Mouse (Mus musculus) forelimb bud, embryonic 11.5 days (tissue): ENCODE data around the gene Ramp2.

ENCODE experiments used
- DNase-seq: peaks from one replicate; pipeline ENCODE4 v3.0.0-alpha.2; 2012; ENCODE audit warnings: low read depth, low spot score

Ramp2 gene

GRCm38 (mm10) chr11:101265906-101266305 is 20.1 kb downstream of the Ramp2 start:
- no peak for DNase-seq

GRCm38 (mm10) chr11:101269577-101270116 is 23.8 kb downstream of the Ramp2 start:
- no peak for DNase-seq

- no peak for DNase-seq
Observed at GRCm38 (mm10) chr11:101272446-101272845, 26.6 kb downstream of the Ramp2 start.

- DNase-seq, result no peak
Observed at GRCm38 (mm10) chr11:101275309-101275708, 29.5 kb downstream of the Ramp2 start.

GRCm38 (mm10) chr11:101276319-101277070 is 30.7 kb downstream of the Ramp2 start:
- no peak for DNase-seq

GRCm38 (mm10) chr11:101277381-101278222 is 31.8 kb downstream of the Ramp2 start:
- no peak for DNase-seq

- peak; percentile 93 for DNase-seq
Observed at GRCm38 (mm10) chr11:101278223-101279192, 32.7 kb downstream of the Ramp2 start, which contains the start of the genes Cntd1 and Coa3. Cntd1 (plus strand) TSS chr11:101279012. Coa3 (minus strand) TSS chr11:101279114.

- no peak for DNase-seq
Observed at GRCm38 (mm10) chr11:101279193-101279569, 33.4 kb downstream of the Ramp2 start.

- DNase-seq, result no peak
Observed at GRCm38 (mm10) chr11:101280837-101281236, 35.0 kb downstream of the Ramp2 start.

- DNase-seq, result no peak
Observed at GRCm38 (mm10) chr11:101282896-101283295, 37.1 kb downstream of the Ramp2 start.

- DNase-seq, result no peak
Observed at GRCm38 (mm10) chr11:101283805-101284204, 38.0 kb downstream of the Ramp2 start.

- DNase-seq, result no peak
Observed at GRCm38 (mm10) chr11:101287306-101287705, 41.5 kb downstream of the Ramp2 start.

- no peak for DNase-seq
Observed at GRCm38 (mm10) chr11:101291231-101291630, 45.4 kb downstream of the Ramp2 start.

- no peak for DNase-seq
Observed at GRCm38 (mm10) chr11:101295191-101295590, 49.4 kb downstream of the Ramp2 start.

GRCm38 (mm10) chr11:101300881-101301280 is 55.1 kb downstream of the Ramp2 start:
- DNase-seq, result no peak

- no peak for DNase-seq
Observed at GRCm38 (mm10) chr11:101301299-101302003, 55.6 kb downstream of the Ramp2 start.

GRCm38 (mm10) chr11:101302004-101302798 is 56.4 kb downstream of the Ramp2 start, which contains the start of gene Becn1:
Becn1 (minus strand) TSS chr11:101302286.
- peak; percentile 96 for DNase-seq

- no peak for DNase-seq
Observed at GRCm38 (mm10) chr11:101307744-101308143, 61.9 kb downstream of the Ramp2 start.
